Mouse (Mus musculus) layer of hippocampus, adult 9-11 months (tissue): Measurements from ENCODE around the gene Ampd3.
A peak's percentile ranks its signal among the peaks of the same experiment; 100 is the strongest.

Source experiments
- DNase-seq: peaks from one replicate; pipeline ENCODE4 v3.0.0; 2022

Ampd3 gene

DNA sequence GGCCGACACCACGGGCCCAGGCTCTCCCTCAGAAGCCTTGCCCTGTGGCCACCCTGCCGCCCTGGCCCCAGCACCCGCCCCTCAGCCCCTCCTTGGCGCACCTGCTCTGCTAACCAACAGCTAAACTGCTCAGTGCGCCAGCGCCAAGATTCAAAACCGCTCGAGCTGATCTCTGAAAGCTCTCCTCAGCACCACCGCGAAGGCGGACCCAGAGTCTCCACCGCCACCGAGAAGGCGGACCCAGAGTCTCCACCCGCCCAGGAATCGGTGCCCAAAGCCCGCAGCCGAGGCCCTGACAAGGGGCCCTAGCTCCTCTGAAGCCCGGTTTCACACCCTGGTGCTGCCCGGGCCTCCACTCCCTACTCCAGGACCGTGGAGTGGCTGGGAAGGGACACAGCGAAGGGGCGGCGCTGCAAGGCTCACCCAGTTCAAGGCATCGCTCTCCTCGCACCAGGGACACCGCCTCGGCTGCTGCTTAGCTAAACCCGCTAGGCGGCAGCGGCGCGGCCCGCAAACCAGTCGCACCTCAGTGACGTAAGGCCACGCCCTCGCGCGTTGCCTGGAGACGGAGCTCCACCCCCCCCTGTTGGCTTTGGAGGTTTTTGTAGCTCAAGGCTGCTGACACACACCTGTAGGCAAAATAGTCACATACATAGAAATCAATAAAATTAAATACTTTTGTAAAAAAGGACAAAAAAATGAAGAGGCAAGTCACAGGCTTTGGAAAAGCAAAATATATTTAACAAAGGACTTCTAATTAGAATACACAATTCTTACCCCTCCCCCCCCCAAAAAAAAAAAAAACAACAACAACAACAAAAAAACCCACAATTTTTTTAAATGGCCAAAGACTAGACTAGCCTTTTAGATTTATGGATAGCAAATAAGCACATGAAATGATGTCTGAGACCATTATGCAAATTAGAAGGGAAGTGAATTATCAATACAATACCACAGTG, 76.2 kb downstream of the Ampd3 start, which contains the start of gene Rnf141:
Gene Rnf141, minus strand, starts transcription at position 542 of the 959 bp plus-strand sequence.
- DNase-seq: peak; percentile 94

DNA sequence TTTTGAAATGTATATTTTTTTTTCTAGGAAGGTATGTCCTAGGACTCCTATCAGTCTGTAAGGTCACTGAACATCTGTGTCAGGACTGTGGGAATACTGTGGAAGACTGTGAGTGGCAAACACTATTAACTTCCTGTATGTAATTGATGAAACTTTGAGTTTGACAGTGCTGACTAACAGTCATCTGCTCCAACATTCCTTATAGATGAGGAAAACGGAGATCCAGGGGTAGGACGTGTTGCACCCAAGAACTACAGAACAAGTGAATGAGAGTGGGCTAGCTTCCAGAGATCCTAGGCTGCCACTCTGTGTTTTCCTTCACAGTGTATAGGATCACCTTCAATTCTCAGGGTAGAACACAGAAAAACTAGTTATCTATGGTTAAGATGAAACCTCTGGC, 79.3 kb downstream of the Ampd3 start:
- DNase-seq: no peak

DNA sequence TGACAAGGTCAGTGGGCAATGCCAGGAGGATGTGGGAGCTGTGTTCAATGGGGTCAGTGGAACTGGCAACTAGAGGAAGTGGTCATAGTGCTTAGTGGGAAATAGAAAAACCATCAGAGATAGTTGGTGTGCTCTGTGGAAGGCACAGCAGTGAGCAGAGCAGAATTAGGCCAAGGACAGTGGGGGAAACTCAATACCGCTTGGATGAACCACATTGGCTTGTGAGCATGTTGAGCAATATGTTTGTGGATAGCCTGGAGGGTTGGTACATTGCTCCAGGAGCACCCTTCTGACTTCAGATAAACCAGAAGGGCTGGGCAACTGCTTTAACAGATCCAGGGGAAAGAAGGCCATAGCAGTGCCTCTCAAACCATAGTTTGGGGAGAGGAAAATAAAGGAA, 80.4 kb downstream of the Ampd3 start:
- DNase-seq: no peak

DNA sequence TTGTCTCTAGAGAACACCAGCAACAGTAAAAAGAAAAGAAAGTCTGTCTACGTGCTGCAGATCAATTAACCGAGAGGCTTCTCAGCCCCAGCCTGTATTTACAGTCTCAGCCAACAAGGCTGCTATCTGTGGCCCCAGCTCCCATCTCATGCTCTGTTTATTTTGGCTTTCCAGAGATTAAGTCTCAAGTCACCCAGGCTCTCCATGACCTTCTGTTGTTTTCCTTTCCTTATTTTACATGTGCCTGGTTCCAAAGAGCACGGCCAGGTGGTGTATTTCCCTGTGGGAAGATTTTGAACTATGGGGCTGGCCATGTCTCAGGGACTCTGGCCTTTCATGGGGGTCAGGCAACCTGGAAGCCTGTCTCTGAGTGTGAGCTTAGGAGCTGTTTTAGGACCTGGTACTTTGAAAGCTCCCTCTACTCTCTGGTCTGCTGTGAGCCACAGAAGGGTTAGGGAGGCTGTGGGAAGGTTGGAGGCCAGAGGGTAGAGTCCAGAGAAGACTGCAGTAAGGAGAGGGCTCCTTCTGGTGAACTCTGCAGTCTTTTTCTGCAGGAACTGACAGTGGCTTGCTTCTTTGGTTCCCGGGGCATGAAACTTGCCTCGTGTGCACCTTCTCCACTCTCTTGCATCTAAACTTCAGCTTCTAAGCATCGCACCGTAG, 83.7 kb downstream of the Ampd3 start:
- no peak for DNase-seq

DNA sequence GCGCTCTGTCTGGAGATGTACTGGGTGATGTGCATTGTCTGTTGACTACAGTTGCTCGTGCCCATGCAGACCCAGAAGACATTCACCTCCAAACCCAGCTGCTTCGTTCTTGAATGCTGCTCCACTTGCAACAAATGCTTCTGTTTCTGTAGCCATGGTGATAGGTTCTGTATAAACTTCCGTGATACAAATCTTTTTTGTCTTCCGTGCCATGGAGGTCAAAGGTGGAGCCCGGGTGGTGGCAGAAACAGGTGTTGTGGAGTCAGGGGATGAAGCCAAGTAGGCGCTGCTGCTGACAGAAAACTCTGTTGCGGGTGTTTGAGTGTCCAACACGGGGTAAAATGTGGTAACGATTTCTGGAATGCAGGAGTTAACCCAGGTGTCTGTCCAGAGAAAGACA, 85.6 kb downstream of the Ampd3 start:
- no peak for DNase-seq

DNA sequence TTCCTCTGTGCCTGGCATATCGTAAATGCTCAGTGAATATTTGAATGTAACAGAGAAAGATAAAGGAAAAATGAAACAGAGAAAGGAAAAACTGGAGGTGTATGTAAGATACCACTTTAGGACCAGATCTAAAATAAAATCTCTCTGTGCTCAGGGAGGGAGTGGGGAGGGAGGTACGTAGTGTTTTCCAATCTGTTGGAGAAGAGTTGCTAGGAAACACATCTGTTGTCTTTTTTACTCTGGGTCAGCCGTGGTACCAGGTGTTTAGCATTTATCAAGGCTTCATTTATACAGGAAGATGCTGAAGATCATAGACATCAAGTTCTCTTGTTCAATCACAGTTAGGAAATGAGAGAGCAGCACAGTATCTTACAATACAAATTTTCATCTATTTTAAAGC, 86.5 kb downstream of the Ampd3 start:
- DNase-seq: peak; percentile 63

DNA sequence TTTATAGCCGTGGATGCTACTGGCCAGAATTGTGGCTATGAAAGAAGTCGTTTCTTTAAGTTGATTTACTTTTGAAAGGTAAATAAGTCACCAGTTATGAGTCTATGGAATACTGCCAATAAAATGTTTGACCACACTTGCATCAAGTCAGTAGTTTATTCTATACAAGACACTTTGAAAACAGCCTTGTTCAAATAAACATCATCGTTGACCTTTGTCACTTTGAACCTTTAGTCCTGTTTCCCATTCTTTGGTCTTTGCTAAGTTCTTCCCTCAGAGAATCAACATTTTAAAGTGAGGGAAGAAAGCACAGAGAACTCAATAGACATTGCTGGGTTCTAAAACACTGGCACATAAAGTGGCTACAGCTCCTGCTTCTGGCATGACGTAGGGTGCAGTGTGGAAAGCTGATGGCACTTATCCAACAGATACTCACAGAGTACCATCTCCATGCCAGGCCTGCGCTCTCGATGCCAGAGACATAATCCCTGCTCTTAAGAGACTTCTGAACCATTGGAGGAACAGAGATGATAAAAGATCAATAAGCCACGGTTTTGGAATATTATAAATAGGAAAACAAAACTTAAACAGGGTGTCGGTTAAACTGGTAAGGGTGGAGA, 87.0 kb downstream of the Ampd3 start:
- peak; percentile 36 for DNase-seq

DNA sequence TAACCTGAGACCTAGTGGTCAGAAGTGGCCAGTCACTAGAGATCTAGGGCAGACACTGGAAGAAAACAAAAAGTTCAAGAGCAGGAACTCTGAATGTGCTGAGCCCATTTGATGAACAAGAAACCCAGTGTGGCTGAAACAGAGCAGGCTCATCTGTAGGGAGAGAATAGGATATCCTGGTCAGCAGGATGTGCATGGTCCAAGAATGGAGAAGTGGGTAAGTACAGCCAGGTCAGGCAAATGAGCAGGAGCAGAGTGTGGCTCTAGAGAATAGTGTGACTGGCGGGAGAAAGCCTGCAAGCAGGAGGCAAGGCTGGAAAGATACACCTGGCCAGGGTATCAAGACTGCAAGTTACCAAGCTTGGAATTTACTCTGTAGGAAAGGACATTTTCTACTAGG, 87.6 kb downstream of the Ampd3 start:
- no peak for DNase-seq

DNA sequence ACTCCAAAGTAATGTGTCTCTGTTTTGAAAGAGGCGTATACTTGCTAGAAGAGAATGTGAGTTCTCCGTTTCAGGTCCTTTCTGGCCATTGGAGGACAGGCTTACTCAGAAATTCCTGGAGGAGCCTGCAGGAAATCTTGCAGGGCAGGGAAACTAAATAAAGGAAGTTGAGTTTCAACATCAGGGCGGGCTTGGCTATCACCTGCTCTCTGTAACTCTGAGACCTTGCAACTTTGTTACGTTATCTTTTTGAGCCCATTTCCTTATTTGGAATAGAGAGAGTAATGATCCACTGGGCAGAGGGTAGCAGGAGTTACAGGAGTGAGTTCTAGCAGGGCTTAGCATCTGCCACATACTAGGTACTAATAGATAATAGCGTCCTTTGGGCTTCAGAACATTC, 92.1 kb downstream of the Ampd3 start:
- DNase-seq: no peak
